Mouse (Mus musculus): ENCODE data around the gene Mbl2.

DNA sequence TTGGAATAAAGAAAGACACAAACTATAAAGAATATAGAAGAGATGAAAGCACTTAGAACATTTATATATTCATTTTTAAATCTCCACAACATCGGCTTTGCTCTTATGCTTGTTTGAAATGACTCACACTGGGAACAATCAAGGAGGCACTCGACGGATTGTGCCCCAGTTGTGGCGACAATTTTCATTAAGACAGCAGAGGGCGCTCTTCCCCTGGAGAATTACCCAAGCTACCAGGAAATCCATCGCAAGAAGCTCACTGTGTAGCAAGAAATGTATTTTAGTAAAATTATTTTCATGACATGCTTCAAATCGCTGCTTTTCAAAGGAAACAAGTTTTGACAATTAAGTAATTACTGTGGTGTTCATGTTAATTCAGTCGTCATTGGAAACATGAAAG, 16.1 kb downstream of the Mbl2 start:
- peak; percentile 66 for TF ChIP-seq CTCF (IDR thresholded peaks at IDR 0.05; ENCODE audit: low read depth)
- TF ChIP-seq EP300 (IDR thresholded peaks at IDR 0.05; ENCODE audit: low read depth) = no peak

All from liver, embryonic 14.5 days (tissue).